In genomic region chr1:179804140-179804881, GRCm38 (mm10) we compare ENCODE assay signal across 9 mouse cellular contexts. TPM values are rescaled to one million over a fixed set of nuclear protein-coding genes. Genes with fewer than 3 reads are reported as not detected.
A peak's percentile ranks its signal among the peaks of the same experiment; 100 is the strongest.
DNase-seq lines count a peak whose midpoint lies in the region; ATAC-seq and TF ChIP-seq lines count a peak whose summit lies in the region.
"Had no signal": no experiment of that assay in that cellular context is flagged by ENCODE, and none has a peak within 500 bp of the region (broad histone marks: within the 10 kb centered on the region; RNA-seq: fewer than 3 reads in every experiment).

No protein-coding gene starts in this region.

- H3K36me3 ChIP-seq in G1E (replicated peaks): peaks cover 6% of the 10 kb centered on the region
- peaks cover 2% of the 10 kb centered on the region; the same call in 1 of the 2 replicates for H3K36me3 ChIP-seq in embryonic facial prominence, embryonic 14.5 days (ENCODE audit: control insufficient read depth, insufficient read depth, low read length)
- H3K36me3 ChIP-seq in hindbrain, embryonic 15.5 days: no peaks in the 10 kb centered on the region
- H3K36me3 ChIP-seq in liver, postnatal 0 days (replicated peaks; ENCODE audit: insufficient read depth, low read length): no peaks in the 10 kb centered on the region; the same call in 1 of the 2 replicates
- H3K36me3 ChIP-seq in stomach, postnatal 0 days (ENCODE audit: control insufficient read depth, insufficient read depth, low read length): no peaks in the 10 kb centered on the region

- H3K4me1 ChIP-seq in G1E (ENCODE audit: insufficient read depth, low read depth, low read length): peaks cover 68% of the 10 kb centered on the region
- H3K4me1 ChIP-seq in embryonic facial prominence, embryonic 14.5 days (ENCODE audit: control insufficient read depth, insufficient read depth, low read length): peaks cover 11% of the 10 kb centered on the region; the same call in 1 of the 2 replicates
- H3K4me1 ChIP-seq in hindbrain, embryonic 15.5 days (replicated peaks): peaks cover 25% of the 10 kb centered on the region
- H3K4me1 ChIP-seq in liver, postnatal 0 days (ENCODE audit: insufficient read depth): peaks cover 29% of the 10 kb centered on the region
- H3K4me1 ChIP-seq in stomach, postnatal 0 days (replicated peaks; ENCODE audit: control insufficient read depth, insufficient read depth): no peaks in the 10 kb centered on the region

- H3K4me3 ChIP-seq in G1E (ENCODE audit: low read depth, low read length): peak overlapping the region; percentile 92; the same call in 1 of the 2 replicates
- peak overlapping the region; percentile 94 for H3K4me3 ChIP-seq in embryonic facial prominence, embryonic 14.5 days (ENCODE audit: low read depth, low read length)
- peak overlapping the region; percentile 83 for H3K4me3 ChIP-seq in hindbrain, embryonic 15.5 days
- H3K4me3 ChIP-seq in liver, postnatal 0 days (ENCODE audit: low read depth, low read length): peak overlapping the region; percentile 94
- peak overlapping the region; percentile 87 for H3K4me3 ChIP-seq in stomach, postnatal 0 days (ENCODE audit: low read depth, low read length)

- H3K27me3 ChIP-seq in G1E (ENCODE audit: insufficient read depth, low read length): no peaks in the 10 kb centered on the region
- no peaks in the 10 kb centered on the region for H3K27me3 ChIP-seq in embryonic facial prominence, embryonic 14.5 days (replicated peaks; ENCODE audit: control insufficient read depth, insufficient read depth, low read length)
- H3K27me3 ChIP-seq in hindbrain, embryonic 15.5 days: no peaks in the 10 kb centered on the region
- H3K27me3 ChIP-seq in liver, postnatal 0 days (ENCODE audit: insufficient read depth, low read length): no peaks in the 10 kb centered on the region
- H3K27me3 ChIP-seq in stomach, postnatal 0 days (ENCODE audit: control insufficient read depth, insufficient read depth, low read length): no peaks in the 10 kb centered on the region

- peak overlapping the region; percentile 54 for H3K4me2 ChIP-seq in embryonic facial prominence, embryonic 14.5 days (ENCODE audit: low read depth, low read length)
- peak overlapping the region; percentile 75 for H3K4me2 ChIP-seq in hindbrain, embryonic 15.5 days
- peak overlapping the region; percentile 84 for H3K4me2 ChIP-seq in liver, postnatal 0 days (ENCODE audit: low read depth, low read length)
- peak overlapping the region; percentile 79 for H3K4me2 ChIP-seq in stomach, postnatal 0 days (replicated peaks; ENCODE audit: low read depth)

- H3K27ac ChIP-seq in embryonic facial prominence, embryonic 14.5 days (replicated peaks; ENCODE audit: low read depth, low read length): peak overlapping the region; percentile 99
- H3K27ac ChIP-seq in hindbrain, embryonic 15.5 days (replicated peaks): peak overlapping the region; percentile 89
- H3K27ac ChIP-seq in liver, postnatal 0 days (ENCODE audit: low read depth): peak overlapping the region; percentile 98
- peak overlapping the region; percentile 99 for H3K27ac ChIP-seq in stomach, postnatal 0 days (replicated peaks)

- TF ChIP-seq CTCF in G1E (IDR thresholded peaks at IDR 0.05; ENCODE audit: low read depth, low read length): no peak
- TF ChIP-seq CTCF in liver, postnatal 0 days (IDR thresholded peaks at IDR 0.05; ENCODE audit: low read depth): no peak
- no peak for TF ChIP-seq CTCF in stomach, postnatal 0 days (IDR thresholded peaks at IDR 0.05; ENCODE audit: low read depth)

- TF ChIP-seq EP300 in liver, postnatal 0 days (IDR thresholded peaks at IDR 0.05; ENCODE audit: low read depth): peak; percentile 85
- TF ChIP-seq EP300 in stomach, postnatal 0 days (optimal IDR thresholded peaks at IDR 0.05): no peak

- peak overlapping the region; percentile 59 for H3K9ac ChIP-seq in embryonic facial prominence, embryonic 14.5 days (ENCODE audit: low read depth, low read length)
- peak overlapping the region; percentile 27; the same call in 1 of the 2 replicates for H3K9ac ChIP-seq in hindbrain, embryonic 15.5 days
- peak overlapping the region; percentile 94 for H3K9ac ChIP-seq in liver, postnatal 0 days (replicated peaks)
- H3K9ac ChIP-seq in stomach, postnatal 0 days (ENCODE audit: low read length): peak overlapping the region; percentile 50

- ATAC-seq in G1E (ENCODE audit: extremely low read depth, insufficient number of reproducible peaks, low FRiP score, poor library complexity, severe bottlenecking): no peak
- no peak for ATAC-seq in embryonic facial prominence, embryonic 14.5 days (ENCODE audit: low read depth)
- no peak for ATAC-seq in hindbrain, embryonic 15.5 days (ENCODE audit: low FRiP score, low read depth)
- ATAC-seq in liver, postnatal 0 days: peak; percentile 14
- no peak for ATAC-seq in stomach, postnatal 0 days (ENCODE audit: low FRiP score, low TSS enrichment)

- H3K9me3 ChIP-seq in G1E (replicated peaks): no peaks in the 10 kb centered on the region
- H3K9me3 ChIP-seq in embryonic facial prominence, embryonic 14.5 days (ENCODE audit: control insufficient read depth, low read length): no peaks in the 10 kb centered on the region
- no peaks in the 10 kb centered on the region for H3K9me3 ChIP-seq in hindbrain, embryonic 15.5 days
- H3K9me3 ChIP-seq in liver, postnatal 0 days (ENCODE audit: low read length): no peaks in the 10 kb centered on the region
- no peaks in the 10 kb centered on the region for H3K9me3 ChIP-seq in stomach, postnatal 0 days (ENCODE audit: control insufficient read depth, low read length)

- 38% methylated on average over 11 of the region's 11 CpGs for WGBS in embryonic facial prominence, embryonic 14.5 days
- 36% methylated on average over 11 of the region's 11 CpGs for WGBS in hindbrain, embryonic 15.5 days
- WGBS in liver, postnatal 0 days (ENCODE audit: insufficient replicate concordance): 20% methylated on average over 11 of the region's 11 CpGs
- 33% methylated on average over 11 of the region's 11 CpGs for WGBS in stomach, postnatal 0 days

- DNase-seq in layer of hippocampus, adult 11-12 months (ENCODE audit: low spot score): peak; percentile 44
- no peak for DNase-seq in layer of hippocampus, postnatal 36 days
- no peak for DNase-seq in G1E (ENCODE audit: low spot score)
- DNase-seq in embryonic facial prominence, embryonic 14.5 days (ENCODE audit: low spot score): no peak
- DNase-seq in liver, postnatal 0 days: peak; percentile 39
- DNase-seq in stomach, postnatal 0 days (ENCODE audit: low spot score): no peak
- DNase-seq in thymus, adult 18-20 months: no peak

RNA-seq across cellular contexts. Expression of gene Ahctf1, which starts 0.8 kb away (rescaled TPM):
- total RNA-seq in layer of hippocampus, postnatal 36 days (2021): 10 to 100 TPM; 39.9 to 55.1 TPM
- total RNA-seq in G1E (2014; fragmentation: Nextera tagmentation): 109 and 113 TPM in 2 replicates
- 68.9 and 74.7 TPM in 2 replicates for total RNA-seq in G1E (2017)
- 22.4 and 27.5 TPM in 2 replicates for polyA plus RNA-seq in G1E (2012)
- 27.3 and 27.9 TPM in 2 replicates for polyA plus RNA-seq in embryonic facial prominence, embryonic 14.5 days (2014; fragmentation: Nextera tagmentation; extraction: Ambion mirVana)
- 16.5 and 17.0 TPM in 2 replicates for polyA plus RNA-seq in hindbrain, embryonic 15.5 days (2015; fragmentation: Nextera tagmentation; extraction: Ambion mirVana)
- polyA plus RNA-seq in liver, postnatal 0 days (2015; fragmentation: Nextera tagmentation; extraction: Ambion mirVana): 8.1 and 9.2 TPM in 2 replicates
- 7.0 and 7.8 TPM in 2 replicates for polyA plus RNA-seq in stomach, postnatal 0 days (2015; fragmentation: Nextera tagmentation; extraction: Ambion mirVana)

RNA-seq across cellular contexts. Expression of gene Gm10518, which starts 1.1 kb away (rescaled TPM):
- not detected for total RNA-seq in layer of hippocampus, postnatal 36 days (2021)
- total RNA-seq in G1E (2014; fragmentation: Nextera tagmentation): 1.2 TPM in 1 of 2 replicates, not detected in the other
- 0.17 and 0.55 TPM in 2 replicates for total RNA-seq in G1E (2017)
- polyA plus RNA-seq in G1E (2012): not detected in 2 replicates
- polyA plus RNA-seq in embryonic facial prominence, embryonic 14.5 days (2014; fragmentation: Nextera tagmentation; extraction: Ambion mirVana): not detected in 2 replicates
- polyA plus RNA-seq in hindbrain, embryonic 15.5 days (2015; fragmentation: Nextera tagmentation; extraction: Ambion mirVana): 0.16 and 0.21 TPM in 2 replicates
- 0.09 TPM in 1 of 2 replicates, not detected in the other for polyA plus RNA-seq in liver, postnatal 0 days (2015; fragmentation: Nextera tagmentation; extraction: Ambion mirVana)
- polyA plus RNA-seq in stomach, postnatal 0 days (2015; fragmentation: Nextera tagmentation; extraction: Ambion mirVana): 0.10 TPM in 1 of 2 replicates, not detected in the other
- total RNA-seq: left cerebral cortex, adult 8-10 months had no signal

RNA-seq across cellular contexts. Expression of gene Kif28, which starts 59.2 kb away (rescaled TPM):
- total RNA-seq in layer of hippocampus, postnatal 36 days (2021): under 1 TPM in 1 of 2 experiments, not detected in 1; 0.91 TPM
- total RNA-seq in G1E (2014; fragmentation: Nextera tagmentation): not detected in 2 replicates
- 0.05 TPM in 1 of 2 replicates, not detected in the other for total RNA-seq in G1E (2017)
- polyA plus RNA-seq in G1E (2012): 0.01 TPM in 1 of 2 replicates, not detected in the other
- polyA plus RNA-seq in embryonic facial prominence, embryonic 14.5 days (2014; fragmentation: Nextera tagmentation; extraction: Ambion mirVana): 0.12 and 0.17 TPM in 2 replicates
- polyA plus RNA-seq in hindbrain, embryonic 15.5 days (2015; fragmentation: Nextera tagmentation; extraction: Ambion mirVana): 0.05 and 0.07 TPM in 2 replicates
- not detected in 2 replicates for polyA plus RNA-seq in liver, postnatal 0 days (2015; fragmentation: Nextera tagmentation; extraction: Ambion mirVana)
- not detected in 2 replicates for polyA plus RNA-seq in stomach, postnatal 0 days (2015; fragmentation: Nextera tagmentation; extraction: Ambion mirVana)

Comparison
In these comparisons a context has a peak if more than half of its experiments do, and no peak if none do; other contexts are left out.
1. DNase-seq: peak in layer of hippocampus, adult 11-12 months (single experiment) and liver, postnatal 0 days (single experiment); none in layer of hippocampus, postnatal 36 days (0 of 2), G1E (single experiment), embryonic facial prominence, embryonic 14.5 days (single experiment), stomach, postnatal 0 days (single experiment) and thymus, adult 18-20 months (0 of 2).
2. H3K9ac ChIP-seq: peak in every context shown above with its lines; median percentile 94 in liver, postnatal 0 days; 59 in embryonic facial prominence, embryonic 14.5 days; 50 in stomach, postnatal 0 days; 27 in hindbrain, embryonic 15.5 days.
3. Peak in every context shown above with its lines, with median percentiles within 50 percentile points of each other: H3K4me3 ChIP-seq, H3K27ac ChIP-seq and H3K4me2 ChIP-seq.